Mouse (Mus musculus) neutrophil, adult 5-6 weeks (primary cell): ENCODE measurements around the gene Ccdc158. TPM values are rescaled to one million over a fixed set of nuclear protein-coding genes. Genes with fewer than 3 reads are reported as not detected.

Source experiments
- ATAC-seq: fragments of 151-379, 151-347 bp; 2 replicates; pipeline ENCODE4 v1.8.0; 2017; ENCODE audit warnings: mild to moderate bottlenecking, moderate TSS enrichment; ENCODE audit not compliant: insufficient number of reproducible peaks, poor library complexity, low FRiP score, severe bottlenecking; ENCODE audit errors: extremely low read depth
- total RNA-seq: library from RNA; stranded (forward); fragments of 200-1000 nt; gene quantifications from 2 replicates; pipeline ENCODE4 v1.2.3, GENCODE M21; 2017

Ccdc158 gene
- total RNA-seq, 1 experiment from 2014 or later = 0.47 TPM

DNA sequence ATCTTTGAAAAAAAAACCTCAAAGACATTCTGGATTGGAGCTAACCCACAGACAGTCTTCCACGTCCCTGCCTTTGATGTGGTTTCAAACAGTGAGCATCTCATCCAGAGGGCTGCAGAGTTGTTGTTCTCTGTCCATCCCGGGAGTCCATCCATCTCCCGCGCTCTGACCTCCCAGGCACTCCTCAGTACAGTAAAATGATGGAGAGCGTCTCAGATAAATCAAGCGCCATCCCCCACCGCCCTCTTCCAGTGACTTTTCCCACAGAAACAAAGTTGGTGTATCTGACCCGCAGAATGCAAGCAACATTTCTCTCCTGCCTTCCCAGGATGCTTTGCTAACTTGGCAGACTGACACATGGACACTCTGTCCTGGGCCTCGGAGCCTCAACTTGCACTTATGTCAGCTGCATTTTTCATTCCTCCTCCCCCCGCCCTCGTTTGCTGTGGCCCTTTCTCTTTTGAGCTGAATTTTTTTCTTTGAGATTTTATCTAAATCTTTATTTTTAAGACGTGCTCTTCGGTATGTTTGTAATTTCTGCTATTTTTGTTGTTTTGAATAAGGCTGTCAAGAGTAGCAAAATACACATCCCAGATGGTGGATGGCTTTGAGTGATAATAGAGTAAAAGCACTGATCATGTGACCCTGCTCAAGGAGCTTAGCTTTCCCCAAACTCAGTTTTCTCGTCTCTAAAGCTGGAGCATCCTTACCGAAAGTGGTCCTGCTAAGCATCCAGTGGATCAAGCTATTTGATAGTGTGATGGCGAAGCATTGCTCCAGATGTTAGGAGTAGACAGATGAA is 17.3 kb upstream of the Ccdc158 start:
- no peak for ATAC-seq

DNA sequence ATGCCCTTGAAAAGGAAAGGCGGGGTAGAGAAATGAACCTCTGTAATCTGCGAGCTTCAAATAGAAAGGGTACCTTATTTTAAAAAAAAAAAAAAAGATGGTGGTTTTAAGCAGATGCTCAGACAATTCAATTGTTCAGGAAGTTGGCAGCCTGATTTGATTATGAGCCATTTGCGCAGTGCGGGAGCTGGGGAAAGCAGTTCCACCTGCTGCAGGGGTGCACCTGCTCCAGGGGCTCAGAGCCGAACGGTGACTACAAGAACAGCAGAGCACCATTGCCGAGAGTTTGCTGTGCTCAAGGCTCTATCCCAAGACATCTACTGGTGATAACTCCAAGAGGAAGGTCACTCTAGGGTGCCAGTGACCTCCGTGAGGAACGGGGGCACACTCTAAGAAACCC is 13.5 kb upstream of the Ccdc158 start:
- ATAC-seq = no peak

DNA sequence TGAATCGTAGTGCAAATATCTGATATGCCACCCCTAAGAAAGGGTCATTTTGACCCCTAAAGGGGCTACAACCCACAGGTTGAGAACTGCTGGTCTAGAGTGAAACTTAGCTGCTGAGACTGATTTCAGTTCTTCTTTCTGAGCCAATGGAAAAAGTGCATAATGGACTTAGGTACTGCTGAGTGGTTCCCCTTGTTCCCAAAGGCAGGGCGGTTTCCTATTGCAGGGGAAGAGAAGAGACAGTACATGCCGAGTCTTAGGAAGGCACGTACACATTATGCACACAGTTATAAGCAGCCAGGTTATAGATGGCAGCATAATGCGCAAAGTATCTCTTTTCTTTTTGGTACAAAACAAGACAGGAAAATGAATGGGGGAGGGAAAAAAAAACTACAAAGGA is 13.1 kb upstream of the Ccdc158 start:
- no peak for ATAC-seq

DNA sequence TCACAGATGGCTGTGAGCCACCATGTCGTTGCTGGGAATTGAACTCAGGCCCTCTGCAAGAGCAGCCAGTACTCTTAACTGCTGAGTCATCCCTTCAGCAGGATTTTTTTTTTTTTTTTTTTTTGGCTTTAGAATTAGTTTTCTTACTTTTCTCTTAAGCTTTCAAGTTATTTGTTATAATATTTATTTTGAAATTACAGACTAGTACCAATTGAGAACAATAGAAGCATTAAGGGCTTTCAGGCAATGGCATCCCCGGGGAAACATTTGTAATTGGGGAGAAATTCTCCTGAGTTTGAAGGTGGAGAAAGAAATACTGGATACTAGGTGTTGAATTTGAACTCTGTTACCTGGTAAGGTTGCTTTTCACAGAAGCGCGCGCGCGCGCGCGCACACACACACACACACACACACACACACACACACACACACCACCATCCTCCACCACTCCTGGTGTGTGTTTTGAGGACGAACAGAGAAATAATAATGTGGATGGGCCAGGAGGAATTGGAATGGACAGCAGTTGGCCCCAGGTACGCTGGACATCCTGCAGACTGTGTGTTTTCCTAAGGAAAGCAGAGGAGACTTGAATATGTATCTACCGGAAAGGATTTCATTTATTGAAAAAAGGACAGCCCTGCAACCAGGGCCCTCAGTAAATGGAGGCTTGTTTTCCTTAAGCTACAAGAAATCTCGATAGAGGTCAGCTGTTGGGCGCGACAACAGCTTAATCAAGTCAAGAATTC is 9.8 kb upstream of the Ccdc158 start:
- ATAC-seq = no peak

DNA sequence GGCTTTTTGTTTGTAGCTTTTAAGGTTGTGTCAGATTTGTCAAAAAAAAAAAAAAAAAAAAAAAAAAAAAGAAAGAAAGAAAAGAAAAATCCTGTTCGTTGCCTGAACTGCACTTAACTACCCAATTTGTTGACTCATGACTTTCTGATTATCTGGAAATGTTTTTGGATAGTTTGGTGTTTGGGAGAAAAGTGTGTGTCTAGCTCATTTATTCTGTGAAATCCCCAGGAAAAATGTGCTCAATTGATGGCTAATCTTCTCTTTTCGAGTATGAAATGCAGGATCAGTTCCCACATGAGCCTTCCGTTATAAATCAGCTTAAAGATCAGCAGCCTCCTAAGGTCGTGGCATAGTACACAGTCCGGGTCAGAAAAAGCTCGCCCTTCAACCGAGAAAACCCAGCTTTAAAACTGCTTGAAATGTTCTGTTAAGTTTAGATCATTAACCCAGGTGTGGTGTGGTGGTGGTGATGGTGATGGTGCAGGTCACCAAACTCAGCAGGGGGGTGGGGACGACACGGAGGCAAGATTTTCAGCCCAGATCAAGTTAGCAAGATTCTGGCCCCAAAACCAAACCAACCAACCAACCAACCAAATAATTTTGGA is 8.9 kb upstream of the Ccdc158 start:
- no peak for ATAC-seq

DNA sequence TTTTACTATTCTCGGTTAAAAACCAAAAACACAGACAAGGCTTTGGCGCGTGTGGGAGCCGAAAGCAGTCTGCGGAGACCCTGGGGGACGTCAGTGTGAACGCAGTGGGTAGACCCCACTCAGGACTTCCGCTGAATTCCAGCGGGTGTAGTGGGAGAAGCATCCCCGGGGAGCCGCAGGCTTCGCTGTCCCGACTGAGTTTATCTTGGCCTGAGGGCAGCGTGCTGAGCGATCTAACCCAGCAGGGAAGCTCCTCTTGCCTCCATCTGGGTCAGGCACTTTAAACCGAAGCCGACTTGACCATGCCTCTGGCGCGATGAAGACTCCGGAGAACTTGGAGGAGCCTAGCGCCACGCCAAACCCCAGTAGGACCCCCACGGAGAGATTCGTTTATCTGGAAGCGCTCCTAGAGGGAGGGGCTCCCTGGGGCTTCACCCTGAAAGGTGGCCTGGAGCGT is 8.3 kb upstream of the Ccdc158 start, which contains the start of gene Shroom3:
Gene Shroom3 (plus strand): TSS at position 85 of the 457 bp plus-strand sequence.
- no peak for ATAC-seq

DNA sequence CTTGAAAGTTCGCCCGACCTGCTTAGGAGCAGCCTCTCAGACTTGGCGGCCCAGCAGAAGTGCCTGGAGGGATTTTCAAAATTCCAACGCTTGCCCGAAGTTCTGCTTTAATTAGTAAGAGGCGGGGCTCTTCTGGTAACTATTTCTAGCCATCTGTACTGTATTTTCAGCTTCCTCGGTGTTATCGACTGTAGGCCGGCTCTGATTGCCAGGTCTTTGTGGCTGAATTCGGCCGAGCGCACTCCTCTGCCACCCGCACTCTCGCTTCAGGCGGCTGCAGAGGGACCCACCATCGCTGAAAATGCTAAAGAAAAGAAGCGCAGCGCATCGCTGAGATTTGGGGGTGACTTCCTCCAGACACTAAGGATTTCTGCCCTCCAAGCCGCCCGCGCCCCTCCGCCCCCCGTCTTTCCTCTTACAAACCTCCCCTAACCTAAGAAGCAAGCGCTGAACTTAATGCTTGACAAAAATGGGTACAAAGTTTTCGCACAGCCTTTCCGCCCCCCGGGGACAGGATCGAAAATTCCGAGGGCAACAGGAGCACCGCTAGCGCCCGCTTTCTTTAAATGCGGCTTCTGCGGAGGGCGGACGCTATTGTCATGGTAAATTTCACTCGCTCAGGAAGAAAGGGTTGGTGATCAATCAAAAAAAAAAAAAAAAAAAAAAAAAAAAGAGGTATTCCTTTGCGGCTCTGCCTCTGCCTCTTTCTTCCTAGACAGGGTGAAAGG is 7.7 kb upstream of the Ccdc158 start:
- no peak for ATAC-seq

DNA sequence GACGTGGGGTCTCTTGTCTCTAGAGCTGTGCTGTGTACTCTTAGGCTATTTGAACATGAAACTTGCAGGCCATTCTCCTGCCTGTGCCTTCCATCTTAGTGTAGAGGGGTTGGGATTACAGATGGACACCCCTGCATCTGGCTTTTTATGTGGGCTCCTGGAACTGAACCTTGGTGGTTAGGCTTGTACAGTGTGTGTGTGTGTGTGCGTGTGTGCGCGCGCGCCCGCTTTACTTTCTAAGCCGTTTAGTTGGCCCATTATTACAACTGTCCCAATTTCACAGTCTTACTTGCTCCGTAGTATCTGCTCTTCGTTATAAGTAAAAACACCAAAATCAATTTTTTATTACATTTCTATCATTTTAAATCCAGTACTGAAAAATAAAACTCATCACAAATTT is 6.8 kb upstream of the Ccdc158 start:
- no peak for ATAC-seq

DNA sequence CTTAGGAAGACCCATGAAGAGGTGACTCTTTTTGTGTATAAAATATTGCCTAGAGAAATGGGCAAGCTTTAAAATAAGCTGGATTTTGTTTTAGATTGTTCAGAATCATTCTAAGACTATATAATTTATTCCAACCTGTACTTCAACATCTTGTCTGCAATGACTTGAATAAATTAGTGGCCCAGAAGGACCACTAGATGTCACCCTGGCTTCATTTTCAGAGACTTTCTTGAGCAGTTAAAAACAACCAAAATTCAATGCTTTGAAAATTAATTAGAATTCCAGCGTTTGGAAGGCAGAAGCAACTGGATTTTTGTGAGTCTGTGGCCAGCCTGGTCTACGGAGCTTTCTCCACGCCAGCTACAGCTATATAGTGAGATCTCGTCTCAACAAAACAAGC is 4.4 kb upstream of the Ccdc158 start:
- no peak for ATAC-seq

DNA sequence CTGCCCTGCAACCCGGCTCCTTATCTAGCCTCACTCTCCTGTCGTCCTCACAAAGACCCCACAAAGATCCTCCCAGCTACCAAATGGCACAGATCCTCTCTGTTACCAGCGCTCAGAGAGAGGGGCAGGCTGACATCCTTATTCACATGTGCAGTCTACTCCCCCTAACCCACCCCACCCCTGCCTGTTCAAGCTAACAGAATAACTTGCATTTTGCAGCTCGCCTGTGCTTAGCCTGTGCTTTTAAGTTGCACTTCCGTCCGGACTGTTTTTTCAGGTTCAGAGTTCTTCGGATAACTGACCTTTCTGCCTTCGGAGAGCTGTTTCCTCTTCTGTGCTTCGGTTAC is 476 bp upstream of the Ccdc158 start:
- ATAC-seq = no peak

DNA sequence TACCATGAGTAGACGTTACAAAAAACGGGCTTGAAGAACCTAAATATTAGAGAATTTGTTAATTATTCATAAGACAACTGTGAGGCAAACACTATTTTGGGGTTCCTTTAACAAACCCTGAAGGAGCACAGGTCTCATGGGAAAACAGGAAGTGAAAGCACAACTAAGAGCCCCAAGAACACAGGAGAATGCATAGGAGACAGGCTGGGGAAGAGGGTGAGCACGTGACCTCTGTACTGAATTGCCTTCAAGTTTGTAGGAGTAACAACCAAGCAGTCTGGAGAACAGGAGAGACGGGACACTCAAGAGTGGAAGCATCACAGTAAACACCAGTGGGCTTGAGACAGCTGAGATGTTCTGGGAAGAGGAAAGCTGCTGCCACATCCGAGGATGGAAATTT is 8.2 kb downstream of the Ccdc158 start:
- ATAC-seq = no peak

DNA sequence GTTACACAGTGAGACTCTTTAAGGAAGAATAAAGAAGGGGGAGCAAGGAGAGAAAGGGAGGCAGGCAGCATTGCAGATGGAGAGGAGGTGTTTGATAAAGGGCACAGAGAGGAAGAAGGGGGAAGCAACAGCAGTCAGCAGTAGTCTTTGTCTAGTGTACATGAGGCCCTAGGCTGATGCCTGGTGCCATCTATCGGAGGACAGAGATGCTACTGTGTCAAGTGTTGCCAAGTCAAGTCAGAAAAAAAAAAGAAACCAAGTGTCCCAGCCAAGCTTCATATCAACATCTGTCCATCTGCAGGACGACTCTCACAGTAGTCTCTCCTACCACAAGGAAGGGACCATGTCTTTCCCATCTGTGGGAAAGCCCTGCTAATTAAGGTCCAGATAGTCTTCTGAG is 10.8 kb downstream of the Ccdc158 start:
- ATAC-seq = no peak

DNA sequence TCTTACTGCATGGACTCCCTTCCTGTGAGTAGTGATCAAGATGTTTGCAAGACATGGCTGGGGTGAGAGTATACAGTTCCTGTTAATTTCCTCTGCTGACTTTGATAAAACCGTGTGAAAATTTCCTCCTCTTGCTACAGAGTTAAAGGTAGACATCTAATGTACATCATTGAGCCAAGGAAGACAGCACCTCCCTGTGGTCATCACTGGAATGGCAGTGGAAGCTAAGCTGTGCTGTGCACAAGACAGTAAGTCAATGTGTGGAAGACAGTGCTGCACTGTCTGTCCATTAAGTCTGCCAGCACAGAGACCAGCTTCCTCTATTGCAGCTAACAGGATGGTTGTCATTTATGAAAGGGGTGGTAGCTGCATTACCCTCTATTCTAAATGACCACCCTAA is 18.8 kb downstream of the Ccdc158 start:
- peak; percentile 85; the same call in 1 of the 2 replicates for ATAC-seq

DNA sequence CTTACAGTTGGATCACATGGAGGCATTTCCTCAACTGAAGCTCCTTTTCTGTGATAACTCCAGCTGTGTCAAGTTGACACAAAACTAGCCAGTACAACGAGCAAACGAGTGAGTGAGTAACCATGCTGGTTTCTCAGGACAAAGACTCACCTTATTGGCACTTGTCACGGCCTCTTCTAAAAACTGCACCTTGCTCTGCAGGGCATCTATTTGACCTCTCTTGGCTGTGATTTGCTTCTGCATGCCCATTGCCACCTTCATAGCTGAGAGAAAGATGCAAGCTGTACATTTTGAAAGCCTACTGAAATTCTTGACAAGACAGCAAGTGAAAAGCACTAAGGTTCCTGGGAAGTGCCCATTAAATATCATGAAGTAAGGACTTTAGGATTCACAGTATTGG is 34.2 kb downstream of the Ccdc158 start:
- no peak for ATAC-seq

DNA sequence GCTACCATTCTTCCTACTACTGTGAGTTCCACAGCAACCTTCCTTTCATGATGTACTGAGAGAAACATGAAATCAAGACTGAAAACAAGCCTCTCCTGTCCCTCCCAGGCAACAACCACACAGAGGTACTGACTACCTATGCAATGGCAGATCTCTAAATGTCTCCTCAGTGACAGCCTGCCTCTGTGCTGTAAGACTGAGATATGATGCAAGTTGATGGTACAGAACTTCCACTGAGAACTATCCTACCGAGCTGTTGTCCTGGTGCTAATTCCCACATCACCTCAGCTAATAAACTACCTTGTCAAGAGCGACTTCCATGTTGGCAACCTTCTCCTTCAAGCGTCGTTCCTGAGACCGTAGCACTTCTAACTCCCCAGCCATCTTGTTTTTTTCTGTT is 39.2 kb downstream of the Ccdc158 start:
- no peak for ATAC-seq

DNA sequence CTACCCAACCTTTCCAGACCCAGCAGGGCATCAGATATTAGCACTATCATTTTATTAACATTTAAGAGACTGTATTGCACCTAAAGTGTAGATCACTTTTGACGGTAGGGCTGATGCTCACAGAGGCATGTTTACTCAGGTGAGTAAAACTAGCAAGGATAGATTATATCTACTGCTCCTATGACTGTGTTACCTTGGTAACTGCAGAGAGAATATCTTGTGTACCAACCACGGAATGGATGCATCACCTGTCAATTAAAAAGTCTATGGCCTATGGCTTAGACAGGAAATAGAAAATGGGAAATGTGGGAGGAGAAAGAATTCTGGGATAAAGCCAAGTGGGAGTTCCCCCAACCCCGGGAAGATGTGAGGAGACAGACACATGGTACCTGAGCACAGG is 40.2 kb downstream of the Ccdc158 start:
- no peak for ATAC-seq

DNA sequence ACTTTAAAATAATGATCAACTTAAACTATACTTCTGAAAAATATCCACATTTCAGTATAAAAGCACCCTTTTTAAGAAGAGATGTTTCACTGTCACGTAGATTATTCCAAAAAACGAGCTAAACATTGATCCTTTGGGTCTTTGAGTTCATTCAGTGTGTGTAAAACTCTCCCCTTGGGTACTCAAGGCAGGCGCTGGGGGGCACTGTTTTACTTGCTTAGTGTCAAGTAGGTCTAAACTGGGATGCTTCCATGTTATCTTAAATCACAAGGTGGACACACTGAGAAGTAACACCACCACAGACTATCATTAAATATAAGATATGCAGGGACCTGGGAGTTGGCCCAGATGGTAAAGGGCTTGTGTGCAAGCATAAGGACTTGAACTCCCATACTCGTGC is 41.5 kb downstream of the Ccdc158 start:
- ATAC-seq = no peak

DNA sequence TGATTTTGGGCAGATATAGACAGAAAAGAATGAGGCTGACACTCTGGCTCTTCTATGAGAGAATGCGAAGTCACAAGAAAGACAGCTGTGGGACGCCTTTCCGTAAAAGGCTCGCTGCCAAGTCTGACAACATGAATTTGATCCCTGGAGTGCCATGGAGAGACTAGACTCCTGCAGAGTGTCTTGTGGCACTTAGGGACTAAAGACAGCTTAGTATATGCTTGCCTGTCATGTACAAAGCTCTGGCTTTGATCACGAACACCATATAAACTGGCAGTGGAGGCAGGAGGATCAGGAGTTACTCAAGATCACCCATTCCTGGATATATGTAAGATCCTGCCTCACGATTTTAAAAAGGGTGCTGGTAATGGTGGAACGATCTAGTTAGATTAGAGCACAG is 47.2 kb downstream of the Ccdc158 start:
- no peak for ATAC-seq

DNA sequence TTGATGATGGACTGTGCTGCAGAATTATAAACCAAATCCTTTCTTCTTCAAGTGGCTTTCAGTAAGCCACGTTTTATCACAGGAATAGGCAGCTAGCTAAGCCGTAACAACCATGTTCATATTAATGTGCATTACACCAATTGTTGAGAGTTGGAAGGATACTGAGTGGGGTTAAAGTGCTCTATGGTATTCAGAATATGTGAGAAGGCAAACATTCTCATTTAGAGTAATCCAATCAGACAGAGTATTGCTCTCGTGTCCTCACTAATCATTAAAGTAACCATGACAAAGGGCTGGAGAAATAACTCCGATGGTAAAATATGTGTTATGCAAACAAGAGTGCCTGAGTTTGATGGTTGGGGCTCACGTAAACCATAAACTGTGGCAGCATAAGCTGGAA is 53.2 kb downstream of the Ccdc158 start:
- ATAC-seq = no peak
